Mouse (Mus musculus) embryo, embryonic 11.5 days (tissue): ENCODE results near the gene Megf8.

Experiments
- DNase-seq: peaks from one replicate; pipeline ENCODE4 v3.0.0-alpha.2; 2012; ENCODE audit warnings: low read depth, low spot score

Gene Megf8

DNA sequence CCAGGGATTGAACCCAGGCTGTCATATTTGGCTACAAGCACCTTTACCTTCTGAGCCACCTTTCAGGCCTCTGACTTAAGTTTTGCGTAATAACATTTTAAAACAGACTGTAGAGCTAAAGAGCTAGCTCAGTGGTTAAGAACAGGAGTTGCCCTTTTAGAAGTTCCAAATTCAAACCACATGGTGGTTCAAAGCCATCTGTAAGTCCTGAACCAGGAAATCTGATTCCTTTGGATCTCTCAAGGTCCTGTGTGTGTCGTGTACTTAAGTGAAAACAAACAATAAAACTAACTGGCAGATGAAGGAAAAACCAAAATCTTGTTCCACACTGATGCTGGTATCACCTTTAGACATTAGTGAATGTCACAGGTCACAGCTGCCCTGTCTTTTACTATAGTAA lies 84.6 kb downstream of the Megf8 start:
- no peak for DNase-seq

DNA sequence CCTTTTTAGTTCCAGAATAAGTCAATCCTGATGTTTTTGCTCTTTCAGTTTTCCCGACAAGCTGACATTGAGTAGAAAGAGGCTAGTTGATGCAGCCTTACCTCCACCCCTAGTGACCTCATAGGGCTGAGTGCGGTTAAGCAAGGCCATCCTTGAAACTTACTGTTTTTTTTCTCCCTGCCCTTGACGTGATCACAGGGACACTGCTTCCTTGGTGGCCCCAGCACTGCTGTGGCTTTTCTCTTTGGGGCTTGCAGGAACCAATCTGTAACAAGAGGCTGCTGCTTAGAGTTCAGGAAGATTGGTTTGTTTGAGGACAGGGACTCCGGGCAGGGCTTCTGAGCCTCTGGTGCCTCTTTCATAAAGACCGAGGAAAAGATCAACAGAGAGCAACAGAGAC lies 85.0 kb downstream of the Megf8 start:
- DNase-seq, result no peak

DNA sequence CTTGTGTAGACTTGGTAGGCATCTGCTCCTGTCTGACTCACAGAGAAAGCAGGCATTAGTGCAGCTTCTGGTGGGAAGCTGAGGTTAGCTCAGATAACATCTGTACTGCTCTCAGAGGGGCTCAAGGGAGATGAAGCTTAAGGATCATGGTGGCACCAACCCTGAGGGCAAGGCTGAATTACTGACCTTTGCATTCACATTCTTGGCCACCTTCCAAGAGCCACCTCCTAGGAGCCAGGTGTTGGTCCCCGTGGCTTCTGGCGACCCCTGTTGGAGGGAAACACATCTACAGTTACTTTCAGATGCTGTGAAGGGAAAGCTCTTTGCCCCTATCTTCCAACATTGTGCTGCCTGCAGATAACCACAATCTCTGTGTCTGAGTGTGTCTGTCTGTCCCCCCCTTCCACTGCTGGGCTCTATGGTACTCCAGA lies 85.7 kb downstream of the Megf8 start:
- DNase-seq, result no peak

DNA sequence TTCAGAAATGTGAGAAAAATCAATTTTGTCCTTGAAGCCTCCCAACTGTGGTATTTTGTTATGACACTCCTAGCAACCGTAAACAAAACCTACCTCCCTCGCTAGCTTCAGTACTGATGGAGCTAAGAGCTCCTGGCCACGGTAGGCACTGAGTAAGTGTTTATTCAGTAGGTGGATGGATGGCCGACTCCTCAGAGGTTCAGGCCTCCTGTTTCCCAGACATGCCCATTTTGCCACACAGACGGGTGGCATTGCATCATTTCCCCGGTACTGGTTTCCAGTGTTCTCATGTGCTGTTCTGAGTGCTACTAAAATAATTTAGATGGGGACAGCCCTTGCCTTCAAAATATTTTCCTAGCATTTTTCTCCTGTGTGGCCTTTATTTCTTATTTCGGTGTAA lies 89.5 kb downstream of the Megf8 start:
- no peak for DNase-seq

DNA sequence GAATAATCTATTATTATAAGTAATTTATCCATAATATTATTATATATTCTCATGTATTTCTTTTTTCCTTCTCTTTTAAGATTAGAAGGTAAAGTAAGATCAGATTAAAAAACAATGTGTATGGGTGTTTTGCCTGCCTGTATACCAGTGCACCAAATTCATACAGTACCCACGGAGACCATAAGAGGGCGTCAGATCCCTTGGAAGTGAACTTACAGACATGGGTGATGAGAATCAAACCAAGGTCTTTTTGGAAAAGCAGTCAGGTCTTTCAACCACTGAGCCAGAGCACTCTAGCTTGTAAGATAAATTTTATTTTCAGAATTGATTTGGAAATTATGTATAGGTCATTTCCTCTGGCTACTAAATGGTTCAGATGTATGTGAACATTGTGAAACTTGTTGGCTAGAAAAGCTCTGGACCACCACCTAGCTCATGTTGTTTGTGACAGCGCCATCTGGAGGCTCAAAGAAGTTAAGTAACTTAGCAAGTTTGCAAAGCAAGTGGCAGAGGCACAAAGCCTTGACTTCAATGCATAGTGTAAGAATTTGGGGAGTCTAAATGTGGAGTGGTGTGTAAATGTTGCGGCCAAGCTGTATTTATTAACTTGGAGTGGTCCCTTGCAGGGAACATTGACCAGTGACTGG lies 92.3 kb downstream of the Megf8 start:
- DNase-seq, result no peak

DNA sequence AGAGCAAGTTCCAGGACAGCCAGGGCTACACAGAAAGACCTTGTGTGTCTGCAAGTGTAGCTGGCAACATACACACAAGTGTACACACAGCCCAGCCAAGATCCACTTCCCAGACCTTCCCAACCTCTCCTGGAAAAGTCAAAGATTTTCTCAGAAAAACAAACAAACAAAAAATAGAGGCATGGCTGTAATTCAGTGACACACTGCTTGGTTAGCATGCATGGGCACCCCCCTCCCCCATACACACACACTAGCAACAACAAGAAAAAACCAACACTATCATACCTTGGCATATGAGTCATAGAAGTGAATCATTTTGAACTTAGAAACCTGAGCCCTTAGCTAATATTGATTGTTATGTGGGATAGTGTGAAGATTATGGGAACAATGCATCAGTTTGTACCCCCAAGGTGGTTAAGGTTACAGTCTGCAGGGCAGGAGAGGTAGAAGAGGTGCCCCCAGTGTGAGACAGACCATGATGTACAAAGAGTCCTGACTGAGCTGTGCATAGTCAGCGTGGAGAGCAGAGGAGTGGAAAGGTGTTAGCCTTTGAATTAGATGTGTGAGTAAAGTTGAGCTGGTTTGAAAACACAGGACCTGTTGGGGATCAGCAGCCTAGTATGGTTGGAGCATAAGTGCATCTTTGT lies 94.1 kb downstream of the Megf8 start:
- no peak for DNase-seq

DNA sequence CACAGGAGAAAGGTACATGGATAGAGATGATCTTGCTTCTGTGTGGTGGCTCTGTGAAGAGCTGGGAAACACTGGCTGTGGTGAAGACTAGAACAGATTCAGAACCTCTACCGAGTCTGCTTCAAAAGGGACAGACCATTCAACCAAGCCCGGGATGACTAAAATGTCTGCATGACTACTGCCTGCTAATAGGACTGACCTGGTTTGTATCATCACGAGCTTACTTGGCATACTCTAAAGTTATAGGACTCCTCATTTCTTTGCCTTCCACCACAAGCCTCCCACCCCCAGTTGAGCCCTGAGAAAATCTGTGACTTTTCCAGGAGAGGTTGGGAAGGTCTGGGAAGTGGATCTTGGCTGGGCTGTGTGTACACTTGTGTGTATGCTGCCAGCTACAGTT lies 94.9 kb downstream of the Megf8 start:
- no peak for DNase-seq

DNA sequence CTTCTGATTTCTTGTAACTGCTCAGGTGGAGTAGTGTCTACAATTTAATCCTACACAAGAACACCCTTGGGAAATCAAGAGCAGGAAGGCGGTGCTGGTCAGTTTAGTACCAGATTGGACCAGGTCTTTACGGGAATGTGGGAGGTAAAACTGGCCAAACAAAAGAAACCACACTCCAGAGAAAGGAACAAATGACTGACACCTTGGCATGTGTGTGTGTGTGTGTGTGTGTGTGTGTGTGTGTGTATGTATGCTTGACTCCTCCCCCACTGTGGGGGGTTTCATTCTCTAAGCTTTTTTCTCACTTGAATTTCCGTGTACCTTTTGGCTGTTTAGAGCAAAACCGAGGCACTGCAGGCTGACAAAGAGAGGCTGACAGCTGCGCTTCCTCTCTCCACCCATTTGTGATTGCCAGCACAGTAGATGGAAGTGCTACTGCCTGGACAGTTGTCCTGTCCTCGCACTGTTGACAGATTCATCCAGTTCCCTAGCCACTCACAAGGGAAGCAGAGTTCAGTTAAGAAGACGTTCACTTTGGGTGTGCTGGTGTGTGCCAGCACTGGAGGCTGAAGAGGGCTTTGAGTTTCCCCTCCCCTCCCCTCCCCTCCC lies 96.0 kb downstream of the Megf8 start, which contains the start of gene Cxcl17:
TSS of gene Cxcl17 (minus strand) at position 54 of the 609 bp plus-strand sequence.
- no peak for DNase-seq
